Mouse (Mus musculus) embryonic fibroblast, embryonic 13.5 days (primary cell): Measurements from ENCODE around the gene Cfap299. TPM values are rescaled to one million over a fixed set of nuclear protein-coding genes. Genes with fewer than 3 reads are reported as not detected.

Experiments
- H3K27ac ChIP-seq: 2 replicates; pipeline ENCODE4 v1.5.1; 2012; ENCODE audit warnings: low read length, control low read depth, inconsistent platforms; ENCODE audit not compliant: insufficient read depth
- H3K4me1 ChIP-seq: 2 replicates; pipeline ENCODE4 v1.6.1; 2011; ENCODE audit warnings: low read length; ENCODE audit not compliant: control insufficient read depth, insufficient read depth
- H3K4me3 ChIP-seq: 2 replicates; pipeline ENCODE4 v1.5.1; 2011; ENCODE audit warnings: mild to moderate bottlenecking, control low read depth, low read length; ENCODE audit not compliant: insufficient read depth
- CTCF ChIP-seq: IDR thresholded peaks from 2 replicates; pipeline ENCODE4 v1.5.1; 2011; ENCODE audit warnings: mild to moderate bottlenecking, control low read depth, low read length, moderate library complexity, borderline replicate concordance; ENCODE audit not compliant: insufficient read depth
- POLR2A ChIP-seq: IDR thresholded peaks from 2 replicates; pipeline ENCODE4 v1.6.1; 2011; ENCODE audit warnings: low read depth, mild to moderate bottlenecking, control low read depth, low read length, moderate library complexity
- polyA plus RNA-seq: library from polyadenylated mRNA; stranded (reverse); fragments of >200 nt; gene quantifications from 2 replicates; pipeline ENCODE4 v1.2.4, GENCODE M21; 2011; ENCODE audit warnings: low read depth; ENCODE audit not compliant: missing spikeins, insufficient read length

Gene Cfap299
- polyA plus RNA-seq, result not detected in 2 replicates

- no peak for TF ChIP-seq POLR2A
- peak; percentile 90 for TF ChIP-seq CTCF
- Histone ChIP-seq H3K4me1 (no peaks in the 10 kb centered on the region), H3K4me3 (peak within 1 kb of the TSS; percentile 51), H3K27ac (no peak within 1 kb of the TSS)
Measured at GRCm38 (mm10) chr5:98328848-98329624, at the start of gene Cfap299. Cfap299 (plus strand) TSS chr5:98329304.

- no peak for TF ChIP-seq CTCF
- TF ChIP-seq POLR2A, result no peak
- peak overlapping the region; percentile 16; the same call in 1 of the 2 replicates for H3K27ac ChIP-seq
- H3K4me3 ChIP-seq, result no peak overlapping the region
- H3K4me1 ChIP-seq, result peaks cover 3% of the 10 kb centered on the region; the same call in 1 of the 2 replicates
Measured at GRCm38 (mm10) chr5:98281993-98282392, 47.1 kb upstream of the Cfap299 start.

- Histone ChIP-seq H3K4me3 (no peak overlapping the region), H3K27ac (no peak overlapping the region), H3K4me1 (peaks cover 3% of the 10 kb centered on the region; the same call in 1 of the 2 replicates)
- no peak for TF ChIP-seq POLR2A
- TF ChIP-seq CTCF, result no peak
Measured at GRCm38 (mm10) chr5:98283696-98284478, 45.2 kb upstream of the Cfap299 start.

DNA sequence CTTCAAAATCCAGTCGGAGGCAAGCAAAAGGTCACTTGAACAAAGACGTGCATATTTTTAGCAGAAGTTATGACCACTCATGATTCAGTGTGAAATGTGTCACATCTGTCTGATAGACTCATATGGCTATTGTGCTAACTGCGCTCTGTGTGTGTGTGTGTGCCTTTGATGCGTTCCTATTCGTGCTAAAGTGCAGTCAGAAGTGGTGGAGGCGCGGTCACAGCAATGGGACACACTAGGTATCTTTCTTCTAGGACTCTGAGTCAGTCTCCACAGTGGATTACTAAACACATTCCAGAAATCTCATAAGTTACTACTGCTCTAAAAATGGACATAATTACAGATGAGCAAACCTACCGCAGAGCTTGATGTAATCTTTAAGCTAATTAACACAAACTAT, 38.5 kb upstream of the Cfap299 start:
- Histone ChIP-seq H3K27ac (no peak overlapping the region), H3K4me3 (no peak overlapping the region), H3K4me1 (peaks cover 6% of the 10 kb centered on the region; the same call in 1 of the 2 replicates)
- TF ChIP-seq CTCF, result no peak
- no peak for TF ChIP-seq POLR2A

DNA sequence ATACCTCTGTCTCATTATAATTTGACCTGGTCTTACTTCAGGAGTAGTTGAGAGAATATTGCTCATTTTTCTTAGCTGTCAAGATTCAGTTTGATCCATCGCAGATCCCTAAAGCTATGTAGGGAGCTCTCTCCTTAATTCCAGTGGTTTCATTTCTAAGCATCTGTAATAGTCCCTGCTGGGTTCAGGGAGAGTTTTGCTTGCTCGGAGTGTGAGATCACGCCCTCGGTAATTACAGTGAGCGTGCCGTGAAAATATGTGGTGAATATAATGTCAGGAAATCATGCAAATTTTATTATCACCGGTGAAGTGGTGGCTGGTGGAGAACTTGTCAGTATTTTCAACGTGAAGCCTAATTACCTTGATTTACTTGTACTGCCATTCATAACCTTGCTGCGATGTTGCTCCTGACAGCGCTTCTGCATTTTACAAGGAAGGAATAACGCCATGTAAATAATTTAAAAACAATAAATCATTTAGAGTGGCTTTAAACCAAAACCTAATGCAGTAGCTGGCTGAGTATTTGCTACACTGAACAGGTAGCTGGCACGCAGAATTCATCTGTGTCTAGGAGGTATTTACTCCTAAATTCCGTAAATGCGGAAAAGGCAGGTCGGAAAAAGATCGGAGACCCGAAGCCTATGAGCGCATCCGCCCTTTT, 36.6 kb upstream of the Cfap299 start:
- Histone ChIP-seq H3K4me1 (peaks cover 6% of the 10 kb centered on the region; the same call in 1 of the 2 replicates), H3K27ac (no peak overlapping the region), H3K4me3 (peak overlapping the region; percentile 4; the same call in 1 of the 2 replicates)
- TF ChIP-seq CTCF (no peak), POLR2A (no peak)

DNA sequence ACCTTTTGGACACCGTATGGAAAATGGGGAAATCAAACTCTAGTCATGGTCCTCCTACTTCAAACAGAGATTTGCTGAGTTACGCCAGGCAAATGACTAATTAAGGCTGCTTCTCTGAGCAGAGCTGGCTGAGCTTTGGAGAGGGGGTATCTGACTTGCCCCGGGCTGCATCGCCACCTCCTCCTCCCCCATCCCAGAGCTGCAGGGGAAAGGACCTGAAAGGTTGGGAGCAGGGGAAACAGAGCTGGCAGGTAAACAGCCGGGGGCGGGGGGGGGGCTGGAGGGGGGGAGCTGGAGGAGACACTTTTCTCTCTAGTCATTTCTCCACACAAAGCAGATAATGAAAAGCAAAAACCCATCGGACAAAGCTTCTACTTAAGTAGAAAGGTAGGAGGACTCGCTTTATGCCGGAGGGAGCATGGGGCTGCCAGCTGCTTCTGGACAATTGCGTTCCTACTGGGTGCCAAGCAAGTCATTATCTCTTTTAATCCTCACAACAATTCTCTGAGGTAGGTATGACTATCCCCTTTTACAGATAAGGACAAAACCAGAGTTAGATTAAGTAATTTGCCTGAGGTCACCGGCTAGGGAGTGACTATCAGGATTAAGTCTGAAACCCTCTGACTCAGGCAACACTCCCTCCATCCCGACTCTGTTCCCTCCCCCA, 35.9 kb upstream of the Cfap299 start:
- H3K27ac ChIP-seq, result no peak overlapping the region
- H3K4me3 ChIP-seq, result no peak overlapping the region
- H3K4me1 ChIP-seq, result peaks cover 6% of the 10 kb centered on the region; the same call in 1 of the 2 replicates
- no peak for TF ChIP-seq CTCF
- TF ChIP-seq POLR2A, result no peak

- TF ChIP-seq POLR2A, result no peak
Measured at GRCm38 (mm10) chr5:98300079-98300478, 29.0 kb upstream of the Cfap299 start.

GRCm38 (mm10) chr5:98305673-98306072, 23.4 kb upstream of the Cfap299 start:
- Histone ChIP-seq H3K27ac (no peak overlapping the region), H3K4me3 (no peak overlapping the region), H3K4me1 (no peaks in the 10 kb centered on the region)
- TF ChIP-seq POLR2A, result no peak
- TF ChIP-seq CTCF, result no peak

More at GRCm38 (mm10) chr5:98300079-98300478, 29.0 kb upstream of the Cfap299 start:
- Histone ChIP-seq H3K4me1 (no peaks in the 10 kb centered on the region), H3K4me3 (no peak overlapping the region), H3K27ac (no peak overlapping the region)

- H3K27ac ChIP-seq, result no peak overlapping the region
- no peak overlapping the region for H3K4me3 ChIP-seq
- no peaks in the 10 kb centered on the region for H3K4me1 ChIP-seq
- no peak for TF ChIP-seq POLR2A
- TF ChIP-seq CTCF, result no peak
Measured at GRCm38 (mm10) chr5:98306528-98306927, 22.6 kb upstream of the Cfap299 start.
